8 mouse cellular contexts compared by ENCODE assay signal in genomic region chr9:32350332-32350731, GRCm38 (mm10). TPM values are rescaled to one million over a fixed set of nuclear protein-coding genes. Genes with fewer than 3 reads are reported as not detected.
DNase-seq lines count a peak whose midpoint lies in the region; ATAC-seq and TF ChIP-seq lines count a peak whose summit lies in the region.

No protein-coding gene starts in this region.

- no peaks in the 10 kb centered on the region for H3K9me3 ChIP-seq in kidney, postnatal 0 days (replicated peaks; ENCODE audit: low read length)

- H3K4me1 ChIP-seq in kidney, postnatal 0 days (replicated peaks; ENCODE audit: insufficient read depth, low read length): no peaks in the 10 kb centered on the region
- H3K4me1 ChIP-seq in liver, adult 2 months (ENCODE audit: control insufficient read depth, insufficient read depth, low read length): no peaks in the 10 kb centered on the region

- no peak overlapping the region for H3K4me3 ChIP-seq in kidney, postnatal 0 days (replicated peaks; ENCODE audit: low read depth, low read length)
- no peak overlapping the region for H3K4me3 ChIP-seq in liver, adult 2 months (ENCODE audit: insufficient read depth, low read depth, low read length)

- no peak; the same call in 1 of the 2 replicates for ATAC-seq in kidney, postnatal 0 days (replicated peaks; ENCODE audit: low FRiP score, low read depth)

- H3K27ac ChIP-seq in kidney, postnatal 0 days: no peak overlapping the region
- H3K27ac ChIP-seq in liver, adult 2 months (replicated peaks; ENCODE audit: insufficient read depth, low read depth, low read length): no peak overlapping the region

- H3K9ac ChIP-seq in kidney, postnatal 0 days (ENCODE audit: low read depth, low read length): no peak overlapping the region
- no peak overlapping the region for H3K9ac ChIP-seq in liver, adult 2 months (ENCODE audit: low read depth, low read length)

- H3K36me3 ChIP-seq in kidney, postnatal 0 days (ENCODE audit: insufficient read depth, low read length): no peaks in the 10 kb centered on the region
- H3K36me3 ChIP-seq in liver, adult 2 months (ENCODE audit: control insufficient read depth, insufficient read depth, low read length): no peaks in the 10 kb centered on the region

- TF ChIP-seq POLR2A in liver, adult 2 months (IDR thresholded peaks at IDR 0.05; ENCODE audit: extremely low read depth, insufficient read depth, low read length): no peak

- TF ChIP-seq CTCF in kidney, postnatal 0 days (IDR thresholded peaks at IDR 0.05; ENCODE audit: low read depth): peak; percentile 96
- peak; percentile 69 for TF ChIP-seq CTCF in liver, adult 2 months (IDR thresholded peaks at IDR 0.05; ENCODE audit: low read depth, low read length)

- no peaks in the 10 kb centered on the region for H3K79me2 ChIP-seq in liver, adult 2 months (ENCODE audit: control insufficient read depth, insufficient read depth, low read length)

- 1% methylated on average over 6 of the region's 6 CpGs for WGBS in kidney, postnatal 0 days
- WGBS in liver, adult 2 months: 7% methylated on average over 6 of the region's 6 CpGs

- peak; percentile 44 for DNase-seq in ovary, postnatal 10 days (ENCODE audit: low spot score)
- no peak for DNase-seq in ovary, adult 18-20 months (ENCODE audit: low spot score)
- peak; percentile 69 for DNase-seq in c-Kit-positive CD71-negative TER-119-negative erythroid progenitor cells, embryonic 14.5 days (ENCODE audit: low read depth)
- DNase-seq in forelimb bud, embryonic 11.5 days (ENCODE audit: low read depth, low spot score): peak; percentile 70
- peak; percentile 87 for DNase-seq in kidney, postnatal 0 days (ENCODE audit: low spot score)
- peak; percentile 43 for DNase-seq in liver, adult 2 months (ENCODE audit: extremely low read depth, low read depth, low spot score)
- peak; percentile 83 to 88 for DNase-seq in right cerebral cortex, postnatal 10 days (ENCODE audit: low spot score in 2 of 2)
- peak; percentile 81 for DNase-seq in urinary bladder, postnatal 14 days (ENCODE audit: low spot score)

- H3K4me2 ChIP-seq in kidney, postnatal 0 days (ENCODE audit: low read length): no peak overlapping the region

- H3K27me3 ChIP-seq in kidney, postnatal 0 days (ENCODE audit: insufficient read depth, low read length): no peaks in the 10 kb centered on the region
- no peaks in the 10 kb centered on the region for H3K27me3 ChIP-seq in liver, adult 2 months (ENCODE audit: control insufficient read depth, insufficient read depth, low read length)

RNA-seq across cellular contexts. Expression of gene Kcnj5, which starts 6.2 kb away (rescaled TPM):
- polyA plus RNA-seq in kidney, postnatal 0 days (2015; fragmentation: Nextera tagmentation; extraction: Ambion mirVana): 2.4 TPM in 2 replicates
- under 0.01 and 0.07 TPM in 2 replicates for total RNA-seq in liver, adult 2 months (2014; rRNA removed)
- 0.02 and 0.06 TPM in 2 replicates for polyA plus RNA-seq in liver, adult 2 months (2012; rRNA removed)

RNA-seq across cellular contexts. Expression of gene Kcnj1, which starts 22.0 kb away (rescaled TPM):
- 35.9 and 38.7 TPM in 2 replicates for polyA plus RNA-seq in kidney, postnatal 0 days (2015; fragmentation: Nextera tagmentation; extraction: Ambion mirVana)
- total RNA-seq in liver, adult 2 months (2014; rRNA removed): not detected in 2 replicates
- polyA plus RNA-seq in liver, adult 2 months (2012; rRNA removed): not detected in 2 replicates

Comparison
In these comparisons a context has a peak if more than half of its experiments do, and no peak if none do; other contexts are left out.
1. RNA of gene Kcnj1, which starts 22.0 kb away (polyA plus RNA-seq): 35.9 to 38.7 TPM in kidney, postnatal 0 days; not detected in liver, adult 2 months; every median in the first group is over 10 times any median in the second.